Mouse (Mus musculus) heart, postnatal 0 days (tissue): Measurements from ENCODE around the gene Mef2a.

Experiments
- CTCF ChIP-seq: IDR thresholded peaks from 2 replicates; pipeline ENCODE4 v1.5.1; 2016; ENCODE audit warnings: antibody characterized with exemption, control low read depth, low read depth
- EP300 ChIP-seq: IDR thresholded peaks from 2 replicates; pipeline ENCODE4 v1.6.1; 2016; ENCODE audit warnings: antibody characterized with exemption, low read depth

DNA sequence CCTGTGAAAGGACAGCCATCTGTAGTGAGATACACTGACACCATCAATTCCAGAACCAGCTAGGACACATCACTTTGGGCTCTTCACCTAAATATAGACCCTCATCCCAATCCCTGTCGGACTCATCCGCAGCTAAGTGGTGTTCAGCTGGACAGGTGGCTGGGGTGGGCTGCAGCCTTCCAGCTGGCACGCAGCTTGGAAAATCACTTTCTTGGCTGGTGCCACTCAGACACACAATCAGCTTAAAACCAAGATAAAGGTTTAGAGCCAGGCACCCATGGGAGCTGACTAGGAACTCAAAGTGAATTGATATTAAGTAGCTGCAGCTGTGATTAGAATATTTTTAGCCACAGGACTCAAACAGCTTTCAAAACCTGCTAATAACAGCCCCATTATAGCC is 142.4 kb downstream of the Mef2a start:
- TF ChIP-seq CTCF (no peak), EP300 (peak; percentile 32; the same call in 1 of the 2 replicates)
